Mouse (Mus musculus) G1E (cell line): ENCODE results near the gene Prrx1.

Experiments
- CTCF ChIP-seq: IDR thresholded peaks from 2 replicates; pipeline ENCODE4 v1.5.1; 2012; ENCODE audit warnings: low read depth, low read length, inconsistent platforms, mixed read lengths
- GATA1 ChIP-seq: IDR thresholded peaks from 2 replicates; pipeline ENCODE4 v1.6.1; 2012; ENCODE audit warnings: borderline replicate concordance, low read length, inconsistent platforms, mixed read lengths
- GATA2 ChIP-seq: IDR thresholded peaks from 2 replicates; pipeline ENCODE4 v1.6.1; 2012; ENCODE audit warnings: low read depth, low read length, inconsistent platforms, borderline replicate concordance
- POLR2AphosphoS5 ChIP-seq: IDR thresholded peaks from 2 replicates; pipeline ENCODE4 v1.6.1; 2012; ENCODE audit warnings: low read depth, low read length, inconsistent platforms; ENCODE audit not compliant: insufficient replicate concordance
- TAL1 ChIP-seq: conservative IDR thresholded peaks from 2 replicates; pipeline ENCODE4 v1.6.1; 2012; ENCODE audit warnings: low read depth, low read length, inconsistent platforms, mixed read lengths

GRCm38 (mm10) chr1:163313101-163313773, at the start of gene Prrx1:
- TF ChIP-seq GATA1 (no peak), CTCF (no peak), POLR2AphosphoS5 (no peak), TAL1 (no peak), GATA2 (no peak)
